Mouse (Mus musculus): ENCODE measurements around the gene Enox1.

Gene Enox1

DNA sequence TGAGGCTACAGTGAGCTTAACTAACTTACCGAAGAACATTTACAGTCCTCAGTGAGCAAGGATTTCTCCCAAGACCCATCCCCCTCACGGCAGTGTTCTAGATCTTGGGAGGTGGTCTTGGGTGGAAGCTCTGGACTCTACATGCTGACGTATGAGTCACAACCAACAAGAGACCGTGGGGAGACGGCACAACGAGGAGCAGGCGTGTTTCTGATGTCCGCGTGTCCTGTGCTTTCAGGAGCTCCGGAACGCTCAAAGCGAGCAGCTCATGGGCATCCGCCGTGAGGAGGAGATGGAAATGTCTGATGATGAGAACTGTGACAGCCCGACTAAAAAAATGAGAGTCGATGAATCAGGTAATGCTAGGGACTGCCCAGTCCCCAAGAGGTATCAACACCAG lies 458.6 kb downstream of the Enox1 start:
- no peak for DNase-seq (ENCODE audit: low spot score in 2 of 2)

DNA sequence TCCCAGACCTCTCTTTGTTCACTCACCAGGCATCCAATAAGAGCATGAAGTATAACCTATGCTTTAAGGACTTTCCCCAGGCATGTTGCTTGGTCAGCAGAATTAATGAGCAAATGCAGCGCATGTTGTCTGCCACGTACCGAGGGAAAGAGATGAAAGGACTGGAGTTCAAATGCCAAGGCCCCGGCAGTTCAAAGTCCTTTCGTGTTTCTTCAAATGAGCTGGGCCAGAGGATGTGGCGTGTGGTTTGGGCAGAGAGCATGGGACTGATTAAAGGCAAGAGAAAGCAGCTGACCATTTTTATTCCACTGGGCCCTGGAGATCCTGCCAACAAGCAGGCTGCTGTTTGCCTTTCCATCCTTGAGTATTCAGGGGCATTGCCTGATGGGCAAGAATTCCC lies 460.7 kb downstream of the Enox1 start:
- no peak for DNase-seq (ENCODE audit: low spot score in 2 of 2)

DNA sequence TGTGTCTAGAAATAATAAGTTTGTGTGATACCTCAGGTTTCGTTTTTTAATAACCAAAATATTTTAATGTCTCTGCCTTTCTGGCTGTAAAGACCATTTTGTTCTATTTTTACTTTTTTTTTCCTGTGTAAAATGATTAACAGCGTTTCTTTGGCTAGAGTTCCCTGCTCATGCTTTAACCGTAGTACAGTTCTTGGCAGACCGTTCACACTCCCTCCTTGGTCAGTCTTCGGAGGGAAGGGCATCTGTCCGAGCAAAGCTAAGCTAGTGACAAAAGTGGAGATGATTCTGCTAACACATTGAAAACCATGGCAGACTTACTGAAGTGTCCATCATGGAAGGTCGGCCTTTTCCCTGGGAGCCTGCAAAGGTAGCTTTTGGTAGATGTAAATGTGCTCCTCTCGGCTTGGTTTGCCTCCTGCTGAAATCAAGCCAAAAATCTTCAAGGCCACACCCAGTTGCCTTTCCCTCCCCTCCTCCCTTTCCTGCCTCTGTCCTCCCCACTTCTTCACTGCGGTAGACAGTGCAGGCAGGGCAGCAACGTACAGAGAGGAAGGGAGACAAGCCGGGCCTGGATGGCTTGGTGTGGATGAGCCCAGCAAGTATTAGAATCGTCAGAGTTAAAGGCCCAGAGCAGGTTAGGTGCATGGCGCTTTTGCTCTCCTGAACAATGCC lies 461.7 kb downstream of the Enox1 start:
- DNase-seq (ENCODE audit: low spot score in 2 of 2) = no peak

DNA sequence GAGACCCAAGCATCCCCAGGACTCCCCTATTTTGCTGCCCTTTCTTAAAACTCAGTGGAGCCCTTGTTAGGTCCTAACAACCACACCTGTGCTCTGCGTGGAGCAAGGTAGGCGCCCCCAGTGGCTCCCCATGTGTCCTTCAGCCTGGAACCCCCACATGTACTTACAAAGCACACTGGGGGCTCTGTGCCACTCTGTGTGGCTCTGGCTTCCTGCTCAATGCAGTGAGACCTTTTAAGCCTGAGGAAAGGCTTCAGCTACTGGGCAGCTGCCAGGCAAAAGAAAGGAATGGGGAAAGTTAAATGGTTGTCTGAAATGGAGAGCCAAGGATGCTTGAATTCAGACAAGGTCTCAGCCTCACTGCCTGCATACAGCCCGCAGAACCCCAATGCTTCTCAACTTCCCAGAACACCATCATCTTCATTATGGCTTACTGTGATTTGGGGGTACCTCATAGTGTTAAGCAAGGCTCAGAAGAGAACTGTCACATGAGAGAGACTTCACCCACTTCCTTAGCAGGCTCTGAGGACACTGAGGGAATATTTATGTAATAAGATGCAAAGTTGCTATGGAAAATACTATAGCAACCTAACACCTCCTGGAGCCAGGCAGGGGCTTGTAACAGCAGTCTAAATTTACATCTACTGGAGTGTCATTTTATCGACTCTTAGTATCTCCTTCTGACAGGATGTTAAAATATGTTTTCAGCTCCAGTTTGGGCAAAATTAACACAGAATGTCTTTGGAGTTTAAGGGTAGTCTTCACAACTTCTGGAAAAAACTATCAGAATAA lies 465.1 kb downstream of the Enox1 start:
- DNase-seq (ENCODE audit: low spot score in 2 of 2) = peak in 1 of 2 experiments; percentile 51

DNA sequence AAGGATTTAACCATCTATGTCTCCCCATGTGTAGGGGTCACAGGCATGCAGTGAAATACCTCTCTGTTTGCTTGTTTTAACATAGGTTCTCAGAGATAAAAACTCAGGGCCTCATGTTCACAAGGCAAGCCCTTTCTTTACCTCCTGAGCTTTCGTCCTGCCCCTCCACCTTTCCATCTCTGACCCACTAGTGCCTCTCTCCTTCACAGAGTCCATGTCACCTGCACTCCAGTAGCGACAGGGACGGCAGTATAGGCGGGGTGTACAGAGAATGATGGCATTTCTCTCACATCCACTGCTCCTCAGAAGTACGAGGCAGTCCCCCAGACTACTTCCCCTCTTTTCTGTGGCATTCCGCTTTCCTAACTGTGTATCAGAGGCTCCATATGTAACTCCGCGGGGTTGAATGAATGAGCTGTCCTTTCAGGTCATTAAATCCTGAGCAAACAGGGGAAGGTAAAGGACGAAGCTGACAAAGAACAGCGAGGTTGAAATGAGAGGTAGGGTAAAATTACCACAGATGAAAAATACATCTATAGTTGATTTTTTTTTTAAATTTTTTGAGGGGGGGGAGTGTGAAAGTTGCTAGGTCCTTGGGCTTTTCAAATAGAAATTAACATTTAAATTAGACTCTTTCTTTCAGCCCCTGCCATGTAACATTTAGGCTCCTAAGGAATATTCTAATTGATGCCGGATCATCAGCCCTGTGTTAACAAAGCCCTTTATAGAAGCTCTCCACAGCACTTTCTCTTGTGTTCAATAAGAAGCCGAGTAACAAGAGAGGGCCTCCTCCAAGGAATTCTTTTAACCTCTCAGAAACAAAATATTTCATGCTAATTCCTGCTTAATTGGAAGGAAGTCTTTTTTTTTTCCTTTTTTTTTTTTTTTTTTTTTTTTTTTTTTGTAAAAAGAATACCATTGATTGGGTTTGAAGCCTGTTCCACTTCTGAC lies 470.3 kb downstream of the Enox1 start:
- DNase-seq (ENCODE audit: low spot score in 2 of 2) = no peak

DNA sequence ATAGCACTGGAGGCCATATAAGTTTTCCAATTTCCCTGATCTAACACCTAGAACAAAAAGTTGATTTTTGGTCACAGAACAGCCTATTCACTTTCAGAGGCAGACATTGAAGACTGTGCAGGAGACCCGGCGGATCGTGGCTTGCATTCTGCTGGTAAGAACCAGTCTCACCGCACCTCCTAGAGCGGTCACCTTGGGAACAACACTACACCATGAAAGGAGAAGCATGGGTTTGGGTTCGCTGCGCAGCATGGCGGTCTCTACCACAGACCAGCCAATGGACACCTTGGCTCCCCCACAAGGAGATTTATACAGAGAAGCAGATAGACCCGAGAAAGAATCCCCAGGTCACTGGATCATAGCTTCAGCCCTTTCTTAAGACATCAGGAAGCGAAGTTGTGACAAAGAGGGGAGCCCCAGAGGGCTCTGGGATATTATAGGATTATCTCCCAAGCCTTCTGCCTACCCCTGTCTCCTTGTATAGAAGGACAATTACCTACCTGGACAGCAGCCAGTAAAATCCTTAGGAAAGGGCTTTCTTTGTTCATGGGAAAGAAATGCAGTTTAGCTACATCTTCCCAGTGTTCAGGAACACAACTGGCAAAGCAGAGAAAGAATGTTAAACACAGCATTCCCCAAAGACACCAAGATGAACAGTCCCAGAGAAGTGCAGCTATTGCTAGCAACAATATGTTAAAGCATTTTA lies 476.1 kb downstream of the Enox1 start:
- DNase-seq (ENCODE audit: low spot score in 2 of 2) = no peak

DNA sequence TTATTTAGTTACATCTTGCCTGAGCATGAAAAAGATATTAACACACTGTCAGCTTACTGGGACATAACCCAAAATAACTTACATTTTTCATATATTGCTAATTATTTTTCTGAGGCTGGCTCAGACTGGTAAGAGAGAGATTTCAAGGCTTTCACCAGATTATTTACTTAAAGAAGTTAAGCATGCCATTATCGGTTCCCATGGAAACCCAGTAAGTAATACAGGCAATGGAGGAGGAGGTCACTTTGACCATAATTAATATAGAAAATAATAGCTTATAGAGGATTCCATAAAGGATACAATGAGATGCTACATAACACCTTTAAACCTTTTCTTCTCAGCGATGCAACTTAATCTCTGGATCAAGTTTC lies 476.6 kb downstream of the Enox1 start:
- no peak for DNase-seq (ENCODE audit: low spot score in 2 of 2)

DNA sequence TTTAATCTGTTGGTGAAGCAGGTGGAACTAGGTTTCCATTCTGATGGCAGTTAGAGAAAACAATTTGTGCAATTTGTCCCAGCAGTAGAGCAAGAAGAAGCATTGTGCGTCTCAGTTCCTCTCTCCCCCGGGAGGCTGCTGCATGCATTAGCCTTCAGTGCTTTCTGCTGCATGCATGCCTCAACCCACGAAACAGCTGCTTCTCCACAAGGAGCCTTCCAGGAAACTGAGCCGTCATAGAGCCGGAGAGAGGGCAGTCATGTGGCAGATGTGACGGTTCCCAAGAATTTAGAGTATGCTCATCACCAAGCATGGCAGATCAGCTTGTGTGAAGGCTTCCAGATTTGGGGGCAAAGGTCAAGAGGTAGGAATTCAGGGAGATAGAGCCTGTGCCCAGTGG lies 480.4 kb downstream of the Enox1 start:
- DNase-seq (ENCODE audit: low spot score in 2 of 2) = no peak

DNA sequence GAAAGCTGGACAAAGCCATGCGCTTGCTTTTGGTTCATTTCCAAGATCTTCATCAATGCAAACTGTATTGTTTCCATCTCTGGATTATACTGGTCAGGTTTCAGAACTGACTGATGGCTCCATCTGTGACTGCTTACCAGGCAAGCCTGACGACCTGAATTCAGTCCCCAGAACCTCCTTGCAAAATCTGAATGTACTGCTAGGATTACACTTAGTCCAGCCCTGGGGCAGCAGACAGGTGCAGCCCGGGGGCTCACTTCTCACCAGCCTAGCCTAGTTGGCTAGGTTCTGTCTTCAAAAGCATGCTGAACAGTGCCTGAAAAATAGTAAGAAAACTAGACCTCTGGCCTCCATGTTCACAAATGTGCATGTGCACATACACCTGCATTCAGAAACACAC lies 481.6 kb downstream of the Enox1 start:
- DNase-seq (ENCODE audit: low spot score in 2 of 2) = no peak

DNA sequence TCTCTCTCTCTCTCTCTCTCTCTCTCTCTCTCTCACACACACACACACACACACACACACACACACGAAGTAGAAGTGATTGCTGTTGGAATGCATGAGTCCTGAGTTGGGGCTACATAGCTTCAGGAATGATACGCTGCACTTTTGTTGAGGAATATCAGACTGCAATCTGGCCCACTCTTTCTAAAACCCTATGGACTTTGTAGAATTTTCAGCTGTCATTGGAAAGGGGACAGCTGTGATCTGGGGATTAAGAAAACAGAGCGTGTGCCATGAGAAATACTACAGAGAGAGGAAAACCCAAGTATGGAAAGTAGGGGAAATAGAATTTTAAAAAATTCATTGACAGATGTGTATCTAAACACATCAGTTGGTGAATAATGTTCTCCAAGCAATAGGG lies 482.1 kb downstream of the Enox1 start:
- no peak for DNase-seq (ENCODE audit: low spot score in 2 of 2)

DNA sequence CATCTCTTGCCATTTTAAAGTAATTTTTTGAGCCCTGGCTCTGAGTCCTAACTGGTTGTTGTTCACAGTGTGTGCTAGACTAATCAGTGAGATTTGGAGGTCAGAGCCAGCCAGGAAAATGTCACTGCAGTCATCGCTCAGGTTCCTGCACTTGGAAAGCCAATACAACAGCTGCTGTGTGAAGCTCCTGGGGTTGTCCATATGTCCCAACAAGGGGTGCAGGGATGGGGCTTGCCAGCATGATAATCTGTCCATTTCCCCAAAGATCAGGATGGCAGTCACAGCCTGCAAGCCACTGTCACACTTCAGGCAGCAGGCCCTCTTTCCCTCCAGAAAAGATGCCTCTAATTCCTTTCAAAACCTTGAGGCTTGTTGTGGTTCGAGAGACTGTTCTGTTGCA lies 483.0 kb downstream of the Enox1 start:
- DNase-seq (ENCODE audit: low spot score in 2 of 2) = no peak

DNA sequence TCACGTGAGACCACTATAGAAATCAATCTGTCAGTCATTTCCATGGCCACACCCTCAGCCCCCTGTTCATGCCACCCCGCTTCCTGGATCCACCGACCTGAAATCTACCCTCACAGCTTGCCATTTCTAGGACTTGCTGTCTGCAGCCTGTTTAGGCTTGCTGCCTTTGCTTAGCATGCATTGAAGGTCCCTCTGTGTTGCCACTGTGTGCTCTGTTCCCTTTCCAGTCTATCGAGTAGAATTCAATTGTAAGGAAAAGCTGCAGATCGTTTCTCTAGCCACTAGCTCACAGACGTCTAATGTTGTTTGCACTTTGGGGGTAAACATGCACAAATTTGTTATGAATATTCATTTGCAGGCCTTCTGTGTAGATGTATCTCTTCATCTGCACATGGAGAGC lies 485.8 kb downstream of the Enox1 start:
- no peak for DNase-seq (ENCODE audit: low spot score in 2 of 2)

DNA sequence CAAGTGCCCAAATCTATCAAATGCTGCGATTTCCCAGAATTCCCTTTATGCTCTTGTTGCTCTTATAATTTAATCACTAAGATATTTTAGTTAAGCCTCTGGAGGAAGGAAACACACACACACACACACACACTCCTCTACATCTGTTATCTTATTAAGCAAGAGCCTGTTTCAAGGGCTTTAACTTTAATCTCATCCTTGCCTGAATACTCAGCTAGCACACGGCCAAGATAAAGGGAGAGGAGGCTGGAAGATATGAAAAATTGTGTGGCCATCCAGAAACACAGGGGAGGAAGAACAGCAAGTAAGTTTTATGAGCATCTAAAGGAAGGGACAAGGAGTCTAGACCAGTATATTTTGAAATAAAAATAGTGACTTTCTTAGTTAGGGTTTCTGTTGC lies 489.6 kb downstream of the Enox1 start:
- DNase-seq (ENCODE audit: low spot score in 2 of 2) = no peak

DNA sequence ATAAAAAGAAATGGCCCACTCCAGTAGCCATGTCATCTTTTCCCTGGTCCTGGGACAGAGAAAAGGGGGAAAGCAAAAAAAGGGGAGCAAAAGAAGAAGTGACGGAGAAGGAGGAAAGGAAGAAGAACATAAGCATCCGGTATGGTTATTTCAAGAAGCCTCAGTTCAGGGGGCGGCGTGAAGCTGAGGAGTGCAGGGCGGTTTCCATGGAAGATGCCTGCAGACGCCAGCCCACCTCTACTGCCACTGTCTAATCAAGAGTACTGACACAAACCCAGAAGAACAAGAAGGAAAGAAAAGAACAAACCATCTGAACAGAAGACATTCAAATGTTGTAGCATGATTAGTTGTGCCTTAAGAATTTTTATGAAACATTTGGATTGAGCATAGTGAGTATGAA lies 490.5 kb downstream of the Enox1 start:
- no peak for DNase-seq (ENCODE audit: low spot score in 2 of 2)

DNA sequence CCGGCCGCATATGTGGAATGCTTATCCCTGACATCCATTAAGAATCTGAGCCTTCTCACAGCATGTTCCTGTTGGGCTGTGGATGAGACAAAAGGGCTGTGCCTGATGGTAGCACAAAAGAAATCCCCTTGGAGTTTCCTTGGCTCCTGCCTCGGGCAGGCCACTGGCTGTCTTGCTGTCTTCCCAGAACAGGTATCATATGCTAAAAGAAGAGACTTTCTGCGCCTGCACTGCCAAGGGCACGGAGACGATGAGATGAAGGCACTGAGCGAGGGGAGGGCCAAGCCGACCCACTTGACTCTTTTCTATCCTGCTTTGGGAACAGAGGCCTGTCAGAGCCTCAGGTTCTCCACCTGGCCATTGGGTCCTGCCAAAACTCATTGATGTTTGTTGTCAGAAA lies 491.7 kb downstream of the Enox1 start:
- DNase-seq (ENCODE audit: low spot score in 2 of 2) = no peak

DNA sequence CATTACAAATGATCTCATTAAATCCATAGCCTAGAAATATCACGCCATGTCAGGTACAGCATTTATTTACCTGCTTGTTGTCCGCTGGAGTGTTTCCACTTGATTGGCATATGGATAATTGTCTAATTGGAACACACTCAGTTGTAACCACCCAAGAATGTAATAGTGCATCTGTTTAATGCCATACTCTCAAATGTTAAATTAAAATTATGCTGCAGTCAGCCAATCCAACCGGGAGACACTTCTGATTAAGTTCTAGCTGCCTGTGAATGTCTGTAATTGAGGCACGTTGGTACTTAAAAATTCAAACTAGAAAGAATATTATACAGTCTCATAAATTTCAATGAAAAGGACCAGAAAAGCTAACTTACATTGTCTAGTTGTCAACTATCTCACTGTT lies 502.2 kb downstream of the Enox1 start:
- DNase-seq (ENCODE audit: low spot score in 2 of 2) = no peak

DNA sequence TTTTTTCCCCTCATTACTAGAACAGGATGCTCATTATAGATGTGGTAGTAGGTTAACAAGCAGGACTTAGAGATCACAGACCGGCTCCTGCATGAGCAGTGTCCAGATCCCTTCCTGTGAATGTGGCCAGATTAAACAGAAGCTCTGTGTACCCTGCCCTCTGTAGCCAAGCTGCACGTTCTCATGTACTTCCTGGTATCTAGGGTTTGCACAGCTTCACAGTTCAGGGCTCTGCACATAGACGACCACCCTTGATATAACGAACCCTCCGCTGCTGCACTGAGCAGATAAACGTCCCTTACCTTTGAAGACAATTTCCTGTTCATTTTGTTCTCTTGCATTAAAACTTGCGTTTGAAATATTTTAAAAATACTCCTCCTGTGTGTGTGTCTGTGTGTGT lies 505.7 kb downstream of the Enox1 start:
- DNase-seq (ENCODE audit: low spot score in 2 of 2) = no peak

DNA sequence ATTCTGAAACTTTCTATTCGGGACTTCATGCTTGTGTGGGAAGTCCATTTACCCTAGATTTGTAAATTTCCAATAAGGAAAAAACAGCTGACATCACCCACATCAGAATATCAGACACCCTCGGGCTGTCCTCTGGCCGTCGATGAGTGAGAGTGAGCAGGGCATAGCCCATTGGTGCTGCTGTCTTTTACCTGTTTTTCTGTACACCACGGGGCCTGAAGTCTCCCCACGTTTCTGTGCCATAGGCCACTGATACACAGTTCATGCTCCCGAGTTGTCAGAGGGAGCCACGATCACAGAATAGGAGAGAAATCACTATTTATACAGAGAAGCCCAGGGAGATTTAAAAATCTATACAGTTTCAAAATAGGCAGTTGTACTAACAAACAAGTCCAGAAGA lies 506.4 kb downstream of the Enox1 start:
- DNase-seq (ENCODE audit: low spot score in 2 of 2) = no peak

DNA sequence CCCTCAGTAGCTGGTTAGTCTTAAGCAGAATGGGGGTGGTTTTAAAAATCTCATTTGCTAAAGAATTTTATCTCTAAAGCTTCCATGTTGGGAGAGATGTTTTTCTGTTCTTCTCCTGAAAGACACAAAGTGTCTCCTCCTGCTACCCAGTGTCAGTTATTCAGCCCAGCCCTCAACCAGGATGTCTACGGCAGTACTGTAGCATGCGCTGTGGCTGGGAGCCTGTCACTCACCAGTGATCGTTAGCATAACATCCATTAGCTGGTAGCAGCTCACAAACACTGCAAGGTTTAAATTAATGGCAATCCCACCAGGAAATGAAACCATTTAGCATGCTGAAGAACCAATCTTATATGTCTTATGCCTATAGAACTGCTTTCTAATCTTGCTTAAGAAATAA lies 511.5 kb downstream of the Enox1 start:
- DNase-seq (ENCODE audit: low spot score in 2 of 2) = no peak

DNA sequence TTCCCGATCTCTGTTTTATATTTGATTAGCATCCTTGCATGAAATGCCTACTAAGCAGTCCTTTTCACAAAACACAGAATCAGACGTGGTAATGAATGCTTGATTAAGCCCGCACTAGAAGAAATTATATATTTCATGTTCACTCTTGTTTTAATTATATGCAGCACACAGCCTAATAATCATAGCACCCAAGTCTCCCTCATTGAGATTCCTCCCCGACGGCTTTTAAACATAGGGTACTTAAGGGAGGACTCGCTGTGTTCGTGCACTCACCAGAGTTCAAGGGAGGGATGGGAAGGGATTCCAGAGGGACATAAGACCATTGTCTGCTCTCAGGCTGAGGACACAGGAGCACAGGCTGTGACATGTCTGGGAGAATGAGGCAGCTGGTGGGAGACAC lies 512.9 kb downstream of the Enox1 start:
- no peak for DNase-seq (ENCODE audit: low spot score in 2 of 2)

DNA sequence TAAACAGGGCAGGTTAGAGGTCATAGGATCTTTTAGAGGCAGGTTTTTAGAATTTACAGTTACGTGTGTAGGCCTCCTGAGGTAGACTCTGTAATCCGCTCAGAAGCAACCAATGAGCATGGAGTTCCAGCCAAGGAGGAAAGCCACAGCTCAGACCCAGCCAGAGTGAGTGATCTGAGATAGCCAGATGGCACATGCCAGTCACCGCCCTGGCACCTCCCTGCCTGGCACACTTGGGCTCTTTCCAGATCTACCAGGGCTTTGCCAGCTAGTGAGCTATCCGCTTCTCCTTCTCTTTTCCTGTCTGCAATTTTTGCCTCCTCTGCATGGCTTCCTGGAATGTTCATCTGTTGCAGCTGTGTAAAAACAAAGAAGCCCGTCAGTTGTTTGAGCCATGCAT lies 514.4 kb downstream of the Enox1 start:
- no peak for DNase-seq (ENCODE audit: low spot score in 2 of 2)

DNA sequence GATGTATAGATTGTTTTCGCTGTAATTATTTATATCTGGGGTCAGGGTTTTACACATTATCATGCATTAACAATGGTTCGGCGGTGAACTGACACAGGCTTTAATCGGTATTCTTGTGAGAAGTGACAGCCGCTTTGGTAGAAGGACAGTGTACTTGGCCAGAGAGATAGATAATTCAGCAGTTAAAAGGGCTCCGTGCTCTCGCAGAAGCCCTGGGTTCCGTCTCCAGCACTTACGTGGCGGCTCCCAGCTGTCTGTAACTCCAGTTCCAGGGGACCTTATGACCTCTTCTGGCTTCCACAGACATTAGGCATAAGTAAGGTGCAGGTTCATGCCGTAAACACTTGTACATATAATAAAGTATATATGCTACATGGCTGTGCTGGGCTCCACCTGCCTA lies 515.4 kb downstream of the Enox1 start:
- no peak for DNase-seq (ENCODE audit: low spot score in 2 of 2)

All from frontal cortex, postnatal 10 days (tissue).